Mouse (Mus musculus) thymus, postnatal 14 days (tissue): Measurements from ENCODE around the gene Slc8a2.

Source experiments
- DNase-seq: peaks from one replicate; pipeline ENCODE4 v3.0.0; 2021

Slc8a2 gene

GRCm38 (mm10) chr7:16129421-16129845 is at the start of gene Slc8a2:
Gene Slc8a2 (plus strand): TSS chr7:16129826.
- peak; percentile 70 for DNase-seq

- DNase-seq = no peak
Measured at GRCm38 (mm10) chr7:16079947-16080346, 49.7 kb upstream of the Slc8a2 start.

- no peak for DNase-seq
Measured at GRCm38 (mm10) chr7:16080581-16080980, 49.0 kb upstream of the Slc8a2 start.

GRCm38 (mm10) chr7:16083361-16083760 is 46.3 kb upstream of the Slc8a2 start:
- DNase-seq = no peak

GRCm38 (mm10) chr7:16087587-16087986 is 42.0 kb upstream of the Slc8a2 start:
- DNase-seq = no peak

- DNase-seq = no peak
Measured at GRCm38 (mm10) chr7:16094592-16094991, 35.0 kb upstream of the Slc8a2 start.

- peak; percentile 98 for DNase-seq
Measured at GRCm38 (mm10) chr7:16098021-16099017, 31.3 kb upstream of the Slc8a2 start, which contains the start of gene Napa. Gene Napa (plus strand): TSS chr7:16098458.

GRCm38 (mm10) chr7:16099901-16100300 is 29.7 kb upstream of the Slc8a2 start:
- DNase-seq = no peak

GRCm38 (mm10) chr7:16101081-16101480 is 28.5 kb upstream of the Slc8a2 start:
- no peak for DNase-seq

GRCm38 (mm10) chr7:16101726-16102475 is 27.7 kb upstream of the Slc8a2 start:
- DNase-seq = no peak

- no peak for DNase-seq
Measured at GRCm38 (mm10) chr7:16102686-16103226, 26.9 kb upstream of the Slc8a2 start.

GRCm38 (mm10) chr7:16103760-16104159 is 25.9 kb upstream of the Slc8a2 start:
- DNase-seq = no peak

- DNase-seq = no peak
Measured at GRCm38 (mm10) chr7:16104611-16105388, 24.8 kb upstream of the Slc8a2 start.

GRCm38 (mm10) chr7:16108886-16109542 is 20.6 kb upstream of the Slc8a2 start:
- no peak for DNase-seq

- no peak for DNase-seq
Measured at GRCm38 (mm10) chr7:16110158-16110557, 19.5 kb upstream of the Slc8a2 start.

GRCm38 (mm10) chr7:16111284-16112090 is 18.1 kb upstream of the Slc8a2 start:
- DNase-seq = no peak

GRCm38 (mm10) chr7:16116418-16116817 is 13.2 kb upstream of the Slc8a2 start:
- DNase-seq = no peak

GRCm38 (mm10) chr7:16117100-16117499 is 12.5 kb upstream of the Slc8a2 start:
- DNase-seq = no peak

- DNase-seq = peak; percentile 89
Measured at GRCm38 (mm10) chr7:16119569-16120261, 9.9 kb upstream of the Slc8a2 start, which contains the start of gene Kptn. Gene Kptn (plus strand): TSS chr7:16119895.

GRCm38 (mm10) chr7:16120262-16120600 is 9.4 kb upstream of the Slc8a2 start:
- no peak for DNase-seq
